Mouse (Mus musculus) stomach, postnatal 0 days (tissue): ENCODE data around the gene Caps2.

ENCODE experiments used
- CTCF ChIP-seq: IDR thresholded peaks from 2 replicates; pipeline ENCODE4 v1.5.1; 2016; ENCODE audit warnings: antibody characterized with exemption, low read depth, mild to moderate bottlenecking, moderate library complexity
- EP300 ChIP-seq: optimal IDR thresholded peaks from 2 replicates; pipeline ENCODE3; 2016; ENCODE audit warnings: antibody characterized with exemption

DNA sequence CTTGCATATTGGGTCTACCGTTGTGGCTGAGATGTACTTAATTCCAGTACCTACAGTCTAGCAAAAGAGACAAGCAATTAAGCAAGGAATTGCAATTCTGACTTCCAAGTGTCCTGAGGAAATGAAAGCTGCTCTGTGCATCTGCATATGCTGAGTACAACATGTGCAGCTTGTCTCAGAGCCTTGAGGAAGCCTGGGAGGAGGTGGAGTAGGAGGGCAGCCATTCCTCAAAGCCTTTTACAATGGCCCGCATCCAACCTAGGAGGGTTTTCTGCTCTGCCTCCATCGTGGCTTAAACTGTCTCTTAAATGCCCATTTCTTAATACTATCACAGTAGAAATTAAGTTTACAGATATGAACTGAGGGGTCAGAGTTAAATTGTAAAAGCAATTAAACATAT is 100.0 kb downstream of the Caps2 start:
- no peak for TF ChIP-seq EP300
- no peak for TF ChIP-seq CTCF
